In the genomic region with DNA sequence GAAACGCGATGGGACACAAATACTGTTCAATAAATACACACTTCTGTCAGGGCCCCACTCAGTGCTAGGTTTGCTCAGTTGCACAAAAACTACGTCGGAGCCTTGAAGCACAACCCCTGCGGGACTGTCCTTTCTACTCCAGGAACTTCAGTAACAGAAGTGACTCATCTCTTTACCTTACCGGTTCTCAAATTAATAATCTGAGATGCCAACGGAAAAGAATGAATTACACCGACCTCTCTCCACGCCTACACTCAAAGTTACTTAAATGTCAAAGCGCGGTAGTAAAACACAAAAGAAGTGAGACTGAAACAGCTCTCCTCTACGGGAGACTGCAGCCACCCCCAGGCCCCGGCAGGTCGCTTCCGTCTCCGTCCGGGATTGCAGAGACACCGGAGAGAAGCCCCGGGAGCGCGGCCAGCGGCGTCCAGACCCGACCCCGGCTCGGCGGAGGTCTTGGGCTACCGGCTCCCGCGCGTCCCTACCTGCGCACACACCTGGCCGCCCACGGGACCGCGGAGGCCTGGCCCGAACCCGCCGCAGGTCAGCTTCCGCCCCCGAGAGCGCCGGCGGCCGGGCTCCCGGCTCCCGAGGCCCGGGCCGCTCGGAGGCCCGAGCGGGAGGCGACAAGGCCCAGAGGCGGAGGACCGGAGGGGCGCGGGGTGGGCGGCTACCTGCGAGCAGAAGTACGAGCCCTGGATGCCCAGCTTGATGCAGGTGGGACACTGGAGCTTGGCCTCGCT, we compare ENCODE assay signal across 8 mouse cellular contexts. TPM values are rescaled to one million over a fixed set of nuclear protein-coding genes. Genes with fewer than 3 reads are reported as not detected.
DNase-seq lines count a peak whose midpoint lies in the region; ATAC-seq and TF ChIP-seq lines count a peak whose summit lies in the region.

No protein-coding gene starts in this region.

- peak overlapping the region; percentile 98 for H3K9ac ChIP-seq in MEL (ENCODE audit: control insufficient read depth, low read depth, low read length, poor library complexity, severe bottlenecking)
- H3K9ac ChIP-seq in heart, postnatal 0 days (replicated peaks; ENCODE audit: low read depth, low read length) = peak overlapping the region; percentile 85
- peak overlapping the region; percentile 90 for H3K9ac ChIP-seq in liver, embryonic 16.5 days (ENCODE audit: low read depth, low read length)
- H3K9ac ChIP-seq in stomach, embryonic 16.5 days (ENCODE audit: low read length) = peak overlapping the region; percentile 88

- WGBS in heart, postnatal 0 days = under 1% methylated on average over 60 of the region's 61 CpGs
- under 1% methylated on average over 60 of the region's 61 CpGs for WGBS in liver, embryonic 16.5 days (ENCODE audit: insufficient replicate concordance)
- WGBS in stomach, embryonic 16.5 days = under 1% methylated on average over 60 of the region's 61 CpGs

- no peaks in the 10 kb centered on the region for H3K27me3 ChIP-seq in MEL (ENCODE audit: control insufficient read depth in 1 of 2, insufficient read depth in 2 of 2, low read length in 2 of 2)
- no peaks in the 10 kb centered on the region for H3K27me3 ChIP-seq in heart, postnatal 0 days (ENCODE audit: control insufficient read depth, insufficient read depth, low read length)
- H3K27me3 ChIP-seq in liver, embryonic 16.5 days (ENCODE audit: control insufficient read depth, insufficient read depth, low read depth, low read length) = no peaks in the 10 kb centered on the region
- H3K27me3 ChIP-seq in stomach, embryonic 16.5 days (ENCODE audit: control insufficient read depth, insufficient read depth, low read length) = no peaks in the 10 kb centered on the region

- DNase-seq in left cerebral cortex, adult 18-20 months (ENCODE audit: low spot score in 2 of 2) = peak; percentile 18 to 32
- no peak for DNase-seq in left cerebral cortex, adult 11 months (ENCODE audit: low spot score)
- DNase-seq in MEL (ENCODE audit: low read depth, low spot score) = peak; percentile 69
- DNase-seq in brain, embryonic 14.5 days (ENCODE audit: low read depth) = peak; percentile 46
- DNase-seq in heart, postnatal 0 days (ENCODE audit: low spot score) = no peak
- no peak for DNase-seq in layer of hippocampus, adult 11-12 months (ENCODE audit: low spot score)

- TF ChIP-seq EP300 in MEL (IDR thresholded peaks at IDR 0.05; ENCODE audit: low read depth in 1 of 2, low read length in 2 of 2) = no peak
- TF ChIP-seq EP300 in heart, postnatal 0 days (IDR thresholded peaks at IDR 0.05; ENCODE audit: low read depth) = no peak

- no peak for TF ChIP-seq RAD21 in MEL (IDR thresholded peaks at IDR 0.05; ENCODE audit: low read depth, low read length)

- no peak; a peak in 1 of 4 replicates for TF ChIP-seq POLR2A in MEL (IDR thresholded peaks at IDR 0.05; ENCODE audit: control insufficient read depth in 1 of 2, insufficient read depth in 1 of 2, low read depth in 1 of 2, low read length in 2 of 2, poor library complexity in 1 of 2)
- no peak for TF ChIP-seq POLR2A in brain, embryonic 14.5 days (IDR thresholded peaks at IDR 0.05; ENCODE audit: borderline replicate concordance, extremely low read depth, insufficient read depth, insufficient read length, poor library complexity, severe bottlenecking)

- H3K36me3 ChIP-seq in MEL (ENCODE audit: control insufficient read depth in 1 of 2, insufficient read depth in 2 of 2, low read length in 2 of 2) = peaks cover 10 to 18% of the 10 kb centered on the region in 2 experiments
- no peaks in the 10 kb centered on the region; the same call in 1 of the 2 replicates for H3K36me3 ChIP-seq in heart, postnatal 0 days (replicated peaks; ENCODE audit: control insufficient read depth, insufficient read depth, low read length)
- peaks cover 5% of the 10 kb centered on the region for H3K36me3 ChIP-seq in liver, embryonic 16.5 days (ENCODE audit: control insufficient read depth, insufficient read depth)
- peaks cover 6% of the 10 kb centered on the region; the same call in 1 of the 2 replicates for H3K36me3 ChIP-seq in stomach, embryonic 16.5 days (ENCODE audit: control insufficient read depth, insufficient read depth, low read length)

- H3K4me2 ChIP-seq in heart, postnatal 0 days (ENCODE audit: low read depth, low read length) = peak overlapping the region; percentile 66
- H3K4me2 ChIP-seq in liver, embryonic 16.5 days (ENCODE audit: low read depth, low read length) = peak overlapping the region; percentile 88
- peak overlapping the region; percentile 81 for H3K4me2 ChIP-seq in stomach, embryonic 16.5 days (ENCODE audit: low read depth, low read length)

- H3K9me3 ChIP-seq in MEL (replicated peaks; ENCODE audit: insufficient read depth, low read length) = no peaks in the 10 kb centered on the region
- H3K9me3 ChIP-seq in heart, postnatal 0 days (replicated peaks; ENCODE audit: control insufficient read depth, low read length) = no peaks in the 10 kb centered on the region
- no peaks in the 10 kb centered on the region for H3K9me3 ChIP-seq in liver, embryonic 16.5 days (replicated peaks; ENCODE audit: control insufficient read depth, low read length)
- H3K9me3 ChIP-seq in stomach, embryonic 16.5 days (replicated peaks; ENCODE audit: control insufficient read depth, low read length) = no peaks in the 10 kb centered on the region

- H3K4me3 ChIP-seq in MEL (ENCODE audit: control insufficient read depth in 1 of 2, insufficient read depth in 1 of 2, low read depth in 2 of 2, low read length in 2 of 2) = peak overlapping the region; percentile 76
- H3K4me3 ChIP-seq in heart, postnatal 0 days (ENCODE audit: low read depth, low read length) = peak overlapping the region; percentile 93
- H3K4me3 ChIP-seq in liver, embryonic 16.5 days (ENCODE audit: low read depth, low read length) = peak overlapping the region; percentile 91
- peak overlapping the region; percentile 71 for H3K4me3 ChIP-seq in stomach, embryonic 16.5 days (replicated peaks; ENCODE audit: low read length)

- H3K79me2 ChIP-seq in MEL (ENCODE audit: control insufficient read depth, insufficient read depth, low read length, poor library complexity) = peaks cover 43% of the 10 kb centered on the region

- peak; percentile 44; the same call in 1 of the 2 replicates for ATAC-seq in heart, postnatal 0 days (ENCODE audit: insufficient read depth, low read depth)
- peak; percentile 58 for ATAC-seq in liver, embryonic 16.5 days (ENCODE audit: low read depth)
- peak; percentile 71 for ATAC-seq in stomach, embryonic 16.5 days (ENCODE audit: insufficient read depth, low FRiP score)

- no peak for TF ChIP-seq CTCF in MEL (IDR thresholded peaks at IDR 0.05 in 2 of 3, conservative IDR thresholded peaks at IDR 0.05 in 1 of 3; ENCODE audit: control insufficient read depth in 1 of 3, insufficient read depth in 1 of 3, low read depth in 2 of 3, low read length in 3 of 3, poor library complexity in 1 of 3, severe bottlenecking in 1 of 3)
- no peak for TF ChIP-seq CTCF in brain, embryonic 14.5 days (IDR thresholded peaks at IDR 0.05; ENCODE audit: borderline replicate concordance, extremely low read depth, insufficient read depth, insufficient read length)
- no peak for TF ChIP-seq CTCF in heart, postnatal 0 days (IDR thresholded peaks at IDR 0.05; ENCODE audit: low read depth)

- H3K4me1 ChIP-seq in MEL (ENCODE audit: control insufficient read depth in 1 of 2, insufficient read depth in 2 of 2, low read length in 2 of 2) = peaks cover under 1 to 8% of the 10 kb centered on the region in 2 experiments; a peak in 2 of 4 replicates
- H3K4me1 ChIP-seq in heart, postnatal 0 days (ENCODE audit: control insufficient read depth, insufficient read depth) = peaks cover 9% of the 10 kb centered on the region
- peaks cover 13% of the 10 kb centered on the region for H3K4me1 ChIP-seq in liver, embryonic 16.5 days (ENCODE audit: control insufficient read depth, low read depth, low read length)
- H3K4me1 ChIP-seq in stomach, embryonic 16.5 days (ENCODE audit: control insufficient read depth, insufficient read depth, low read length) = peaks cover 10% of the 10 kb centered on the region; the same call in 1 of the 2 replicates

- peak overlapping the region; percentile 81 for H3K27ac ChIP-seq in MEL (ENCODE audit: control insufficient read depth, low read depth, low read length)
- H3K27ac ChIP-seq in heart, postnatal 0 days (ENCODE audit: low read depth) = peak overlapping the region; percentile 81
- H3K27ac ChIP-seq in liver, embryonic 16.5 days (ENCODE audit: low read length) = peak overlapping the region; percentile 78
- H3K27ac ChIP-seq in stomach, embryonic 16.5 days (ENCODE audit: low read length) = peak overlapping the region; percentile 76

RNA-seq across cellular contexts. Expression of gene Metap1, which starts 0.6 kb away (rescaled TPM):
- 10 to 100 TPM; 43.7 to 46.0 TPM for total RNA-seq in left cerebral cortex, adult 18-20 months (2021)
- total RNA-seq in MEL (2012; rRNA removed) = 71.0 and 73.1 TPM in 2 replicates
- 10 to 100 TPM; 57.4 to 96.3 TPM for polyA plus RNA-seq in MEL (2012; ENCODE audit: insufficient read depth in 1 of 2, insufficient read length in 2 of 2, low read depth in 1 of 2, low replicate concordance in 2 of 2, missing spikeins in 1 of 2)
- 53.3 and 54.5 TPM in 2 replicates for polyA plus RNA-seq in brain, embryonic 14.5 days (2012; rRNA removed)
- 26.0 and 66.0 TPM in 2 replicates for total RNA-seq in heart, postnatal 0 days (2014; rRNA removed; ENCODE audit: low replicate concordance)
- polyA plus RNA-seq in heart, postnatal 0 days (2015; fragmentation: Nextera tagmentation; extraction: Ambion mirVana) = 31.4 and 33.3 TPM in 2 replicates
- 19.0 and 21.2 TPM in 2 replicates for polyA plus RNA-seq in liver, embryonic 16.5 days (2015; fragmentation: Nextera tagmentation; extraction: Ambion mirVana)
- polyA plus RNA-seq in stomach, embryonic 16.5 days (2015; fragmentation: Nextera tagmentation; extraction: Ambion mirVana) = 50.0 and 53.4 TPM in 2 replicates

RNA-seq across cellular contexts. Expression of gene Eif4e, which starts 37.2 kb away (rescaled TPM):
- 100 to 1,000 TPM; 189 to 215 TPM for total RNA-seq in left cerebral cortex, adult 18-20 months (2021)
- 363 and 364 TPM in 2 replicates for total RNA-seq in MEL (2012; rRNA removed)
- 100 to 1,000 TPM in 1 of 2 experiments, 10 to 100 TPM in 1; 83.5 to 490 TPM for polyA plus RNA-seq in MEL (2012; ENCODE audit: insufficient read depth in 1 of 2, insufficient read length in 2 of 2, low read depth in 1 of 2, low replicate concordance in 2 of 2, missing spikeins in 1 of 2)
- polyA plus RNA-seq in brain, embryonic 14.5 days (2012; rRNA removed) = 204 and 215 TPM in 2 replicates
- total RNA-seq in heart, postnatal 0 days (2014; rRNA removed; ENCODE audit: low replicate concordance) = 36.4 and 42.1 TPM in 2 replicates
- polyA plus RNA-seq in heart, postnatal 0 days (2015; fragmentation: Nextera tagmentation; extraction: Ambion mirVana) = 172 and 175 TPM in 2 replicates
- 133 and 145 TPM in 2 replicates for polyA plus RNA-seq in liver, embryonic 16.5 days (2015; fragmentation: Nextera tagmentation; extraction: Ambion mirVana)
- 284 and 299 TPM in 2 replicates for polyA plus RNA-seq in stomach, embryonic 16.5 days (2015; fragmentation: Nextera tagmentation; extraction: Ambion mirVana)

RNA-seq across cellular contexts. Expression of gene Adh5, which starts 45.9 kb away (rescaled TPM):
- 10 to 100 TPM; 62.1 to 62.6 TPM for total RNA-seq in left cerebral cortex, adult 18-20 months (2021)
- 127 and 128 TPM in 2 replicates for total RNA-seq in MEL (2012; rRNA removed)
- 100 to 1,000 TPM; 187 to 351 TPM for polyA plus RNA-seq in MEL (2012; ENCODE audit: insufficient read depth in 1 of 2, insufficient read length in 2 of 2, low read depth in 1 of 2, low replicate concordance in 2 of 2, missing spikeins in 1 of 2)
- polyA plus RNA-seq in brain, embryonic 14.5 days (2012; rRNA removed) = 120 and 141 TPM in 2 replicates
- total RNA-seq in heart, postnatal 0 days (2014; rRNA removed; ENCODE audit: low replicate concordance) = 115 and 137 TPM in 2 replicates
- 169 and 170 TPM in 2 replicates for polyA plus RNA-seq in heart, postnatal 0 days (2015; fragmentation: Nextera tagmentation; extraction: Ambion mirVana)
- 178 and 180 TPM in 2 replicates for polyA plus RNA-seq in liver, embryonic 16.5 days (2015; fragmentation: Nextera tagmentation; extraction: Ambion mirVana)
- 169 and 178 TPM in 2 replicates for polyA plus RNA-seq in stomach, embryonic 16.5 days (2015; fragmentation: Nextera tagmentation; extraction: Ambion mirVana)

Comparison
In these comparisons a context has a peak if more than half of its experiments do, and no peak if none do; other contexts are left out.
1. DNase-seq: peak in left cerebral cortex, adult 18-20 months (2 of 2), MEL (single experiment) and brain, embryonic 14.5 days (single experiment); none in left cerebral cortex, adult 11 months (single experiment), heart, postnatal 0 days (single experiment) and layer of hippocampus, adult 11-12 months (single experiment).
2. Peak in every context shown above with its lines, with median percentiles within 50 percentile points of each other: H3K27ac ChIP-seq, H3K4me3 ChIP-seq, H3K9ac ChIP-seq, ATAC-seq and H3K4me2 ChIP-seq.